Mouse (Mus musculus) ES-Bruce4 (cell line): ENCODE measurements around the gene Cyth2.

Experiments used
- CTCF ChIP-seq: IDR thresholded peaks from one replicate; pipeline ENCODE4 v1.8.1; 2011; ENCODE audit warnings: low read depth, low read length
- EP300 ChIP-seq: IDR thresholded peaks from 2 replicates; pipeline ENCODE4 v1.6.1; 2011; ENCODE audit warnings: low read depth, low read length; ENCODE audit not compliant: insufficient read depth
- POLR2A ChIP-seq: IDR thresholded peaks from one replicate; pipeline ENCODE4 v1.8.1; 2011; ENCODE audit warnings: low read length; ENCODE audit not compliant: insufficient read depth

DNA sequence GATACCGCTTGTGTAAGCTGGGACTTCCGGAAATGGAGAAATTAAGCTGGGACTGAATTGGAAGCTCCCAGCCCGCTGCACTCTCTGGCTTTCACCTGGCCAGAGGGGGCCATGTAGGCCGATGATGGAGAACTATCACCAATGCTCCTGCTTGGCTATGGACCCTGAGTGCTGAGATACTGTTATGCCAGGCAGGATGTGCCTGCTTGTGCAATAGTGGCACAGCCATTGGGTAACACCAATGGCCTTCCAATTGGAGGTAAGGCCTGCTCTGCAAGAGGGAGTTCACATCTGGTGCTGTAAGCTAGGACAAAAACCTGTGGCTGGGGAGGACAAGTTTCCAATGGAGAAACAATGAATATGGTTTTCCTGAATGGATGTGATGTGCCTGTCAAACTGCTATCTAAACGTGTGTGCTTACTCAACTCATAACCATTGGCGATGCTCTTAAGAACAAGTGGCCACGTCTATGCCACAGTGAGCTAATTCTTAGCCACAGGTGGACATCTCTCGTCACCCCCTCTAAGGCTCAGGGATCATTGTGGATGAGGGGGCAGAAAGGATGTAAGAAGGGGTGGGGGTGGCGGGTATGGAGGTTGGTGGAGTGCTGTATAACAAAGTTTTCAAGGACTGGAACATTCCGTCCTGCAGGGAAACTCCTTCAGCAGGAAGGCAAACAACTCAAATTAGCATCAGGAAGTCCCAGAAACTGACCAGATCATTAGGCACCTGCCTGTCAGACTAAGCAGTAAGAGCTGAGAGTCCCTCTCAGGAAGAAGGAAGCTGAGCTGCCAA is 28.8 kb upstream of the Cyth2 start:
- no peak for TF ChIP-seq POLR2A
- no peak for TF ChIP-seq CTCF
- TF ChIP-seq EP300, result no peak
